Mouse (Mus musculus) megakaryocyte progenitor cell, adult 5-6 weeks (primary cell): ENCODE data around the gene Flot1. TPM values are rescaled to one million over a fixed set of nuclear protein-coding genes. Genes with fewer than 3 reads are reported as not detected.
"Not testable (repeated sequence)": the region's sequence is repeated elsewhere in the genome, so short reads cannot be mapped to it uniquely, and the experiment has no call there.

Source experiments
- ATAC-seq: replicated peaks from 2 replicates; pipeline ENCODE4 v1.8.0; 2016; ENCODE audit warnings: mild to moderate bottlenecking, moderate TSS enrichment, inconsistent platforms; ENCODE audit not compliant: poor library complexity
- total RNA-seq, 2 experiments: library from RNA; stranded (forward) in 1 of 2; stranded (reverse) in 1 of 2; fragments of 157-497, 149-512 nt in 1 of 2; fragments of 200-1000 nt in 1 of 2; gene quantifications; 2 replicates each; pipeline versions ENCODE4 v1.2.3 to v1.2.4; 2015 to 2017

Gene Flot1
- total RNA-seq, 2 experiments from 2014 or later = 58.3 to 65.1 TPM

- no peak for ATAC-seq
Measured at GRCm38 (mm10) chr17:35834696-35835422, 11.8 kb downstream of the Flot1 start.

- no peak for ATAC-seq
Measured at GRCm38 (mm10) chr17:35835424-35836140, 12.6 kb downstream of the Flot1 start.

- ATAC-seq = peak; percentile 27
Measured at GRCm38 (mm10) chr17:35836178-35836965, 13.3 kb downstream of the Flot1 start.

GRCm38 (mm10) chr17:35836991-35837422, 14.0 kb downstream of the Flot1 start:
- ATAC-seq = peak; percentile 19

GRCm38 (mm10) chr17:35837487-35837886, 14.5 kb downstream of the Flot1 start:
- ATAC-seq = no peak

- peak; percentile 39 for ATAC-seq
Measured at GRCm38 (mm10) chr17:35838122-35838544, 15.1 kb downstream of the Flot1 start, which contains the start of gene Tubb5. Gene Tubb5 (minus strand): TSS chr17:35838306.

- no peak for ATAC-seq
Measured at GRCm38 (mm10) chr17:35838570-35838969, 15.5 kb downstream of the Flot1 start.

GRCm38 (mm10) chr17:35839002-35839401, 16.0 kb downstream of the Flot1 start:
- not testable (repeated sequence) for ATAC-seq

GRCm38 (mm10) chr17:35840561-35840960, 17.5 kb downstream of the Flot1 start:
- ATAC-seq = no peak

- ATAC-seq = peak; percentile 71
Measured at GRCm38 (mm10) chr17:35841076-35841950, 18.3 kb downstream of the Flot1 start, which contains the start of gene Mdc1. Gene Mdc1 (plus strand): TSS chr17:35841515.

- ATAC-seq = no peak
Measured at GRCm38 (mm10) chr17:35842006-35842405, 19.0 kb downstream of the Flot1 start.

GRCm38 (mm10) chr17:35843514-35843913, 20.5 kb downstream of the Flot1 start:
- no peak for ATAC-seq

GRCm38 (mm10) chr17:35848112-35848511, 25.1 kb downstream of the Flot1 start:
- ATAC-seq = peak; percentile 21; the same call in 1 of the 2 replicates

- peak; percentile 97 for ATAC-seq
Measured at GRCm38 (mm10) chr17:35850974-35851373, 27.9 kb downstream of the Flot1 start.

GRCm38 (mm10) chr17:35859371-35859770, 36.3 kb downstream of the Flot1 start:
- no peak for ATAC-seq

GRCm38 (mm10) chr17:35859835-35860234, 36.8 kb downstream of the Flot1 start:
- ATAC-seq = no peak

- ATAC-seq = no peak
Measured at GRCm38 (mm10) chr17:35860831-35861197, 37.8 kb downstream of the Flot1 start.

- peak; percentile 88 for ATAC-seq
Measured at GRCm38 (mm10) chr17:35861198-35861857, 38.3 kb downstream of the Flot1 start, which contains the start of gene Nrm. Gene Nrm (plus strand): TSS chr17:35861318.

- ATAC-seq = no peak
Measured at GRCm38 (mm10) chr17:35864832-35865353, 41.9 kb downstream of the Flot1 start.
